Mouse (Mus musculus) G1E (cell line): ENCODE data around the gene Lmln.

Experiments
- CTCF ChIP-seq: IDR thresholded peaks from 2 replicates; pipeline ENCODE4 v1.5.1; 2012; ENCODE audit warnings: low read depth, low read length, inconsistent platforms, mixed read lengths
- GATA1 ChIP-seq: IDR thresholded peaks from 2 replicates; pipeline ENCODE4 v1.6.1; 2012; ENCODE audit warnings: borderline replicate concordance, low read length, inconsistent platforms, mixed read lengths
- POLR2AphosphoS5 ChIP-seq: IDR thresholded peaks from 2 replicates; pipeline ENCODE4 v1.6.1; 2012; ENCODE audit warnings: low read depth, low read length, inconsistent platforms; ENCODE audit not compliant: insufficient replicate concordance
- TAL1 ChIP-seq: conservative IDR thresholded peaks from 2 replicates; pipeline ENCODE4 v1.6.1; 2012; ENCODE audit warnings: low read depth, low read length, inconsistent platforms, mixed read lengths

- TF ChIP-seq CTCF (no peak), TAL1 (no peak), GATA1 (no peak), POLR2AphosphoS5 (no peak)
Measured at GRCm38 (mm10) chr16:33013801-33014200, 48.5 kb upstream of the Lmln start.
